Mouse (Mus musculus) mouse embryonic stem cell (cell line): ENCODE results near the gene Etfa.

Experiments used
- in situ Hi-C, 2 experiments: fragments of 300-500 bp; cut with MboI; formaldehyde crosslinking; loops; 1 replicate in 1 of 2; 3 replicates in 1 of 2; pipeline ENCODE4 v1.14.3; 2019 to 2020; ENCODE audit warnings: low sequenced_read_pairs in 2 of 2, low pct_unique_long_range_greater_than_20kb in 1 of 2, mixed read lengths in 1 of 2; ENCODE audit not compliant: unreplicated experiment in 1 of 2

Etfa gene

DNA sequence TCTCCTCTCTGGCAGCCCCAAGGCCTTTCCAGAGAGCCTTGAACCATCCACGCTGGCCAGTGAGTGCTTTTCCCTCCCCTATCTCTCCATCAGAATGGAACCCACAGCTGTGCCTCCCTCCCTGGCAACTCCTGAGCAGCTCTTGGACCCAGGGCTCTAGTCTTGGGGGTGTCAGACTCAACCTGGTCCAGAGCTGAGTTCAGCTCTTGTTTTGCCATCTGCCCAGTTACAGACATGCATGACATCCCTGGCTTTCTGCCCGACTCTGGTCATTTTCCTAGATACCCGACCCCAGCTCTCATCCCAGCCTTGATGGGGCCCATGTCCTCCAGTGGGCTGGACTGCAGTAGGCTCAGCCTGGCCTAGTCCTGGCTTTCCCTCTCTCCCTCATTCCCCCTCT, 73.6 kb downstream of the Etfa start:
- in situ Hi-C loops: loop anchor here in 1 of 2 experiments (25.0 kb wide), 1 partner anchor 474 kb away; no protein-coding TSS in a partner anchor

DNA sequence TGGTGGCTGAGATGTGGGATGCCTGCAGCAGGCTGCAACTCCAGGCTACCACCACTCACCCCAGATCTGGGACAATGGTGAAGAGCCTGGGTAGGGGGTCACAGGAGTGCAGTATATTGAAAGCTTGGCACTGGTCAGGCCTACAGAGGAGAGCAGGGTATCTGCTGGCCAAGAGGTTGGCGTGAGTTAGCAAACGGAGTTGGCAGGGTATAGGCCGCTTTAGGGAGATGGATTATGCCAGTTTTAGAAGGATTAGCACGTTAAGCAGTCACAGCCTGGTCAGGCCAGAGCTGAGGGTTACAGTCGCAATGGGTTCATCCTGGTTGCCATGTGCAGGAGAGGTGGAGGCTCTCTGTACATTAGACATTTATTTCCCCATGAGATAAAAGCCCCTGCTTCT, 78.2 kb downstream of the Etfa start:
- in situ Hi-C loops: loop anchor here in 1 of 2 experiments (5.0 to 25.0 kb wide), 2 partner anchors 93 to 478 kb away; no protein-coding TSS in a partner anchor

DNA sequence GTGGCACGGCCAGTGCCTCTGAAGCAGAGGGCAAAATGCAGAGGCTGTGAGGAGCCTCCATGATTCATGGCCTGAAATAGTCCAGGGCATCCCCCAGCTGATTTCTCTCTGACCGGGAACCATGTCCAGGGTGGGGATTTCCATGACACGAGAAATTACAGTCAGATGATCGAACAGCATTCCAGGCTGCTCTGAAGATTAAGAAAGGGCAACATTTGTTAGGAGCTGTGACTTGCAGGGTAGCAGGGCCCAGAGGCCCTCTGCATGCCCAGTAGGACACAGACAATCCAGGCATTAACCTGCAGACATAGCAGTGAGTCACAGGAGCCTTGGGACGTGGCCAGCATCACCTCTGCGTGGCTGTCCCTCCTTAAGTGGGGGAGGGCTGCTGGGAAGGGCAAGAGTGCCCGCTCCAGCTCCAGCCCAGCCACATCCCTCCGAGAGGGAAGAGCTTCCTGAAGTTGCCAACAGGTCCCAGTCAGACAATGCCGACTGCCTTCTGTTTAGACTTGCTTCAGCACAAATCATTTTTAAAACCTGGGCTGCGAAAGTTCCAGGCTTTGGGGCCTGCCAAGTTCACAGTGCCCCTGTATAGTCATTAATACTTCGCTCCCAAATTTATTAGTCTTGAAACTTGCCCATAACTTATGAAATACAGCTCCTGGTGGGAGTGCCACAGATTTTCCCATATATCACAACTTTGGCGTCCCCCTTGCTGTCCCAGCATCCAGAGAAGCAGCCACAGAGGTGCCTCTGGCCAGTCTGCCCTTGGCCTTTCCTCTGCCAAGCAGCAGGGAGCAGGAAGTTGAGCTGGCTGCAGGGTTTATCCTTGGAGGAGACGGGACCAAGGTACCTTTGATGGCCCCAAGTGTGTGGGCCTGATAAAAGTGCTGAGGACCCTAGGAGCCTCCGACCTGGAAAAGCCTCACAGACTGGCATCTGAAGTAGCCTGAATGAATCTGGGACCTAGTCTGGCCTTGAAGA, 79.4 kb downstream of the Etfa start:
- in situ Hi-C loops: loop anchor here in 1 of 2 experiments (5.0 to 25.0 kb wide), 2 partner anchors 95 to 480 kb away; no protein-coding TSS in a partner anchor

DNA sequence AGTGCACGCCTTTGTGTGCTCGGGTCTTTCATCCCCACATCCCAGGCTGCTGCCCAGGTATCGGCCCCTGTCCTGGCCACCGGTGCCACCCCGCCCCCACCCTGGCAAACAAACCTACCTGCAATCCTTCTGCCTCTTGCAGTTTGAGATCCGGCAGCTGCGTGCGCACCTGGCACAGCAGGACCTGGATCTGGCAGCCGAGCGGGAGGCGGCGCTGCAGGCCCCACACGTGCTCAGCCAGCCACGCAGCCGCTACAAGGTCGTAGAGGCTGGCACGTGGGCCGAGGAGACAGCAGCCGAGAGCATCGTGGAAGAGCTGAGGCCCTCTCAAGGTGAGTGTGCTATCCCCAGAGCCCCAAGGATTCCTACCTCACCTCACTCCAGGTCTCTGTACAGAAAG, 81.9 kb downstream of the Etfa start:
- in situ Hi-C loops: loop anchor here in 1 of 2 experiments (5.0 to 25.0 kb wide), 2 partner anchors 97 to 482 kb away; no protein-coding TSS in a partner anchor

DNA sequence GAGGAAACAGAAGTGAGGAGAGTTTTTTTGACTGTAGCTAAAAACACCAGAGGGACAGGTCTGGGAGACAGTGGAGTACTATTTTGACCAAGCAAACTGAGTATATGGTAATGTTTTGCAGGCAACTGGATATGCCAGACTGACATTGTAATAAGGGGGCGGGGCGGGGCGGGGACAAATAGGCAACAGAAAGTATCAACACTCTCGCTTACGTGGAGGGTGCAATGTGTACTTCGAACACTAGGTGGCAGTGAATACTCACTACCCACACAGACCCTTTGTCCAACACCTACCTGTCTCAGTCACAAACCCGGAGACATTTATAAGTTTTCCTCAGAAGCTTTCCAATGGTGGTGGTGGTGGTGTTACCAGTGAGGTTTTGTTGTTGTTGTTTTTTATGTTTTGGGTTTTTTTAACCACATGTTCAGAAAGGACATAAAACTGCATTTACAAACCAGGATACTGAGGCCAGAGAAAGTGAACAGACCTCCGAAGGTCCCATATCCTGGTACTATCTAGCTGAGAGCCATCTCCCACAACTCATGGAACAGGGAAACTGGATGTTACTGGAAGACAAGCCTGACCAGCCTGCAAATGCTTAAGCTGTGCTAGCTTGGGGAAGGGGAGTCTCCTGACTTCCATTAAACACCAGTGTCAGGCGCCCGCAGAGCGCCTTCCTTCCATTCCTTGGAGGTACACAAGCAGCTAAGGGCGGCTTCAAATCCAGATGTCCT, 82.6 kb downstream of the Etfa start:
- in situ Hi-C loops: loop anchor here (5.0 to 25.0 kb wide), 2 partner anchors 98 to 483 kb away; no protein-coding TSS in a partner anchor

DNA sequence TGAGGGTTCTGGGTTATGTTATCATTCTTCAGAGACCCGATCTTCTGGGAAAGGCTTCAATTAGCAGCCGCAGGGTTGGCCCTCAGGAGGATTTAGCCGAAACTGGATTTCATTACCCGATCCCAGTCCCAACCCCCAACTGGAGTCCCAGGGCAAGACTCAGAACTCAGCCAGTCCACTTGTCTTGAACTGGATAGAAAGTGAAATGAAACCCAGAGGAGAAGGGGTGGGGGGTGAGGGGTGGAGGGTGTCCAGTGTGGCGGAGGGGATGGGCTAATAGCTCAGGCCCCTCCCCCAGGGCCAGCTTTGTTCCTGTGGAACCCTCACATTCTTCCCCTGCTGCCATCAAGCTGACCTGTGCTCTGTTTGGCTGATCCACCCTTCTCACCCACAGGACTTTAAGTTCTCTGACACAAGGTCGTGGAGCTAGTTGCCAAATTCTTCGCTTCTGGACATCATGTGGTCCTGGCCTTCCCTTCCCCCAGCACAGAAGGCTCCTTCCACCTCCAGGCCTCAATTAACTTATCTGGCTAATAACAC, 86.7 kb downstream of the Etfa start:
- in situ Hi-C loops: loop anchor here (5.0 to 25.0 kb wide), 2 partner anchors 102 to 487 kb away; no protein-coding TSS in a partner anchor

DNA sequence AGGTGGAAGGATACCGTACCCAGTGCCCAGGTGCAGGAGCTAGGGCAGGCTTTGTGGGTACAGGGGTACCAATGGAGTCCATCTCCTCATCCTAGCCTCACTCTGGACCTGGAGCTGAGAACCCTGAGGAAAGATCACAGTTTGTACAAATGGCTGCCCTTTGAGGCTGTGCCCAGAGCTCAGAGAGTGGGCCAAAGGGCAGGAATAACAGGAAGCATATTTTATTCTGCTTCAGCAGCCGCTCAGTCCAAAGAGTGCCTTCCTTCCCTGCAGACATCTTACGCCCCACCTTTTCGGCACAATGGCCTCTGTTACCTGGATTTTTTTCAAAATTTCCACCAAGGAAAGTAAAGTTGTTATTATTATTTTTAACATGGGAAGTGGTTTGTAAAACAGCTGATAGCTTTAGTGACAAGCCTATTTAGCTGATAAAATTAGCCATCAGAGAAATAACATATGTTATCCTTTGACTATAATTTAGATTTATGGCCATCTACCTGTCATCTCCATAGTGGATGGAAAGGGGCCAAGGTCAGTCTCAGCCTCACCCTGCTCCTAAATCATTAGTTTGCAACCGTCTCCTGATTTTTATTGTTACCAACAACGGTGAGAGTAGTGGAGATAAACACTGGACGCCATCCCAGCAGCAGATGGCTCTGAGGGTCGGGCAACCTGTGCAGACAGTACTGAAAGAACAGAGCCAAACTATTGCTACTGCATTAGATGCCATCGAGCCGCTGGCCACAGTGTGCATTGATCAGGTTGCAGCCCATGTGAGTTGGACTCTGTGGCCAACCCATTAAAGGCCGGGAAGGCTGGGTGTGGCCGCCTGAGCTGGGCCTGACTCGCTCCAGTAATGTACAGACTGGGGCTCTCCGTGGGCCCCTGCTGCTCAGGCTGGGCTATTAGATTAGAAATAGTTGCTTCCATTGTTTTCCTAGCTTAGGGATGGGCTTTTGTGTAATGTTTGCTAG, 88.3 kb downstream of the Etfa start:
- in situ Hi-C loops: loop anchor here in 1 of 2 experiments (25.0 kb wide), 1 partner anchor 489 kb away; no protein-coding TSS in a partner anchor

DNA sequence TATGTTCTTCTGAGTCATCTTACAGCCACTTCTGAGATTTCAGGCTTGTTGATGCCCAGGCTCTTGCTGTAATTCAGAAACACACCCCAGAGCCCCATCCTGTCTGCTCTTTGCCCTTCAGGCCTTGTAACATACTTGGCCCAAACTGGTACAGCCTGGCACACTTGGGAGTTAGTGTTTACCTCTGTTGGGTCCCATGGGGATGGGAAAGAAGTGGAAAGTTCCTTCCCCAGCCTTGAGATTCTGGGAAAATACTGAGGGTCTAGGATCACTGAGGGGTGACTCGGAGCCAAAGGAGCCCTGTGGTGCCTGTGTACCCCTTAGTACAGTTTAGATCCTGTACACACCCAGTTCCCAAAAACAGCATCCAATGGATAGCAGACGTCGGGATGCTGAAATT, 90.3 kb downstream of the Etfa start:
- in situ Hi-C loops: loop anchor here in 1 of 2 experiments (25.0 kb wide), 1 partner anchor 491 kb away; no protein-coding TSS in a partner anchor

DNA sequence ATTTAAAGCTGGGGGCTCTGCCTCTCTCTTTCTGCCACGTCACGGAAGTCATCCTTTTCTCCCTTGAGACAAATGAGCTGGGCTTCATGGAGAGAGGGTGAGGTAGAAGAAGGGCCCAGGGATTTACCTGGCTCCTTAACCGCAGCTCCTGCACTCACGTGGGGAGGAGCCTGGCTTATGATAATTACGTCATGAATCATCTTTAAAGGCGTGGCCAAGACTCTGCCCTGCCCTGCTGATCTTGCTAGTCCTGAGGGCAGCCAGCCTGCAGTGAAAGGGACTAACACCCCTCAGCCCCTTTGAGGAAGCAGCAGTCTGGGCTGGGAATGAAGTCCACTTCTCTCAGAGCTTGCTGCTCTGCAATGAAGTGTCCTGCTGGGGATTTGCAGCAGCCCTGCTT, 100.9 kb downstream of the Etfa start:
- in situ Hi-C loops: loop anchor here in 1 of 2 experiments (25.0 kb wide), 1 partner anchor 501 kb away; no protein-coding TSS in a partner anchor

DNA sequence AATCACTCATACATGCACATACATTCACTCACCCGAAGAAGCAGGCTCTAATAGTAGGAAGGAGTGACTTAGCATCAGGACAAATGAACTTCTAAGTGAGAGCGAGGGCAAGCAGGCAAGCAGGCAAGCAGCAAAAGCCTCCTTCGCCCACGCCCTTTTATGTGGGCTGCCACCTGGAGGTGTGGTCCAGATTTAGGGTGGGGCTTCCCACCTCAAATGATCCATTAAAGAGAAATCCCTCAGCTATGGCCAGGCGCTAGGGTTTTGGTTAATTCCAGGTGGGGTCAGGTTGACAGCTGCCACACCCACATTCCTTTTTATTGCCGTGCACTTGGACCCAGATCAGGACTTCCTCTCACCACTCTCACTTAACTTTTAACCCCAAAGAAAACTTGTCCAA, 101.6 kb downstream of the Etfa start:
- in situ Hi-C loops: loop anchor here in 1 of 2 experiments (25.0 kb wide), 1 partner anchor 502 kb away; no protein-coding TSS in a partner anchor

DNA sequence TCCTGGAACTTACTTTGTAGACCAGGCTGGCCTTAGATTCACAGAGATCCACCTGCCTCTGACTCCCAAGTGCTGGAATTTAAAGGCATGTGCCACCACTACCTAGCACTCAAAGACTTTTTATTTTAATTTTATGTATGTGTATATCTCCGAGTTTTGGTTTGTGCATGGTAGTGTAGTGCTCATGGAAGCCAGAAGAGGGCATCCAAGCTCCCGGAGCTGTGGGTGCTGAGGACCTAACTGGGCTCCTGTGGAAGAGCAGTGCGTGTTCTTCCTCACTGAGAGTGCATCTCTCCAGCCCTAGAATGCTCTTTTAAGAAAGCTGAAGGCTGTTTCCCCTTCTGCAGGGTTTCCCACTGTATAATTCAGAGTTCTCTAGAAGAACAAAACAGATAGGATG, 102.2 kb downstream of the Etfa start:
- in situ Hi-C loops: loop anchor here in 1 of 2 experiments (25.0 kb wide), 1 partner anchor 502 kb away; no protein-coding TSS in a partner anchor

DNA sequence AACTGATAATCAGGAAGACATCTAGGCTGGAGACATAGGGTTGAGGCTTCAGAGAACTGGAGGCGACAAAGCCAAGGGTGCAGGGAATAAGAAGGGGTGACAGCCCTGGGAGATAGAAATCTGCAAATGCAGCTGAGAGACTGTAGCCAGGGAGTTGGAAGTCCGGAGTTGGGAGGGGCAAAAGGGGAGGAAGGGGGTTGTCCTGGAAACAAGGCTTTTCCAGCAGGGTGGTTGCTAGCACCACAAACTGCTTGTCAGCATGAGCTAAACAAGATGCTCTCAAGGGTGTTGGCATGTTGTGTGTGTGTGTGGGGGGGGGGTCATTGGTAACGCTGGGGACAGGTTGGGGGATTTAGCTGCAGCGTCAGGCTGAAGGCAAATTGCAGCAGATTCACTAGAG, 103.2 kb downstream of the Etfa start:
- in situ Hi-C loops: loop anchor here in 1 of 2 experiments (25.0 kb wide), 1 partner anchor 503 kb away; no protein-coding TSS in a partner anchor

DNA sequence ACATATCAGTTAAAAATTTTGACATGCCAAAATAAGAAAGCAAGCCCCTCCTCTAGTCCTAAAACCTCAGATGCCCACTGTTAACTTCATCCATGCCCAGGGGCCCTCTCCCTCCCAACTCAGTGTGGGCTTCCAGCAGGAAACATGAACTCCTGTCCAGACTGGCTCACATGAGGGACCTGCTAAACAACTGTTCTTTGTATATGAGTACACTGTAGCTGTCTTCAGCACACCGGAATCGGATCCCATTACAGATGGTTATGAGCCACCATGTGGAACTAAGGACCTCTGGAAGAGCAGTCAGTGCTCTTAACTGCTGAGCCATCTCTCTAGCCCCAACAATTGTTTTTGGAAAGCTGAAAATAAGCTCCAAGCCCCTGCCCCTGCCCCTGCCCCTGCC, 105.3 kb downstream of the Etfa start:
- in situ Hi-C loops: loop anchor here in 1 of 2 experiments (25.0 kb wide), 1 partner anchor 506 kb away; no protein-coding TSS in a partner anchor

DNA sequence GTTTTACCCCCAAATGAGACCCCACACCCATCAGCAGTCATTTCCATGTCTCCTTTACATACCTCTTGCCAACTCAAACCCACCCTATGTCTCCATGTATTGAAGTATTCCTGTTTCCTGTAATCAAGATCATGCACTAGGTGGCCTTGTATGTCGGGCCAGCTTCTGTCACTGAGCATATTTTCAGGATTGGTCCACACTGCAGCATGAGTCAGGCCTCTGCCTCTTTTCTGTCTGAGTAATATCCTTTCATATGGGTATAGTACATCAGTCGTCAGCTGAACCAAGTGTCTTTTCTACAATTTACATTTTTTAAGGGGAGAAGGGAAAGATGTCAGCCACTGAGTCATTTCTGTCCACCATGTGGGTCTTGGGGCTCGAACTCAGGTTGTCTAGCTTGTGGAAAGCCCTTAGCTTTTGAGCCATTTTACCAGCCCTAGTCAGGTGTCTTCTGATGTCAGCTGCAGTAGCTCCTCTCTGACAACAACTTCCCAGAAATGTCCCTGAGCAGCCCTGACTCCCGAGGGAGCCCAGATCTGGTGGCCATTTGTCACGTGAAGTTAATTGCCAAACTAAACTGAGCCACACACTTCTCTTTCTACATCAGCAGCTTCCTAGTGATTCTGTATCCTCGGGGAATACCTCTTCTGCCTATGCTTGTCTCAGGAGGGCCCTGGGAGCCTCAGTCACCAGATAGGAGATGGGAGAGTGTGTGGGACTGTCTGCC, 106.9 kb downstream of the Etfa start:
- in situ Hi-C loops: loop anchor here in 1 of 2 experiments (25.0 kb wide), 1 partner anchor 507 kb away; no protein-coding TSS in a partner anchor
